Mouse (Mus musculus) myocyte (in vitro differentiated cells): Measurements from ENCODE around the gene Col8a2.

Experiments used
- E2F4 ChIP-seq: IDR thresholded peaks from one replicate; pipeline ENCODE4 v1.6.1; 2011; ENCODE audit warnings: mild to moderate bottlenecking, control low read depth, moderate library complexity; ENCODE audit not compliant: insufficient read depth
- MAX ChIP-seq: IDR thresholded peaks from one replicate; pipeline ENCODE4 v1.6.1; 2011; ENCODE audit warnings: low read depth, mild to moderate bottlenecking, control low read depth
- MYOD1 ChIP-seq, 3 experiments: IDR thresholded peaks; one replicate each; pipeline ENCODE4 v1.6.1; 2011; ENCODE audit warnings: control low read depth in 2 of 3, low read depth in 2 of 3, mild to moderate bottlenecking in 2 of 3, moderate library complexity in 1 of 3; ENCODE audit not compliant: insufficient read length in 2 of 3, control insufficient read depth in 1 of 3
- POLR2A ChIP-seq: IDR thresholded peaks from one replicate; pipeline ENCODE4 v1.6.1; 2011; ENCODE audit warnings: low read depth, mild to moderate bottlenecking, control low read depth, moderate library complexity; ENCODE audit not compliant: insufficient read length
- POLR2AphosphoS2 ChIP-seq: IDR thresholded peaks from one replicate; pipeline ENCODE4 v1.6.1; 2011; ENCODE audit warnings: low read depth, control low read depth; ENCODE audit not compliant: insufficient read length
- SRF ChIP-seq: IDR thresholded peaks from one replicate; pipeline ENCODE4 v1.6.1; 2011; ENCODE audit warnings: low read depth; ENCODE audit not compliant: control insufficient read depth, insufficient read length

DNA sequence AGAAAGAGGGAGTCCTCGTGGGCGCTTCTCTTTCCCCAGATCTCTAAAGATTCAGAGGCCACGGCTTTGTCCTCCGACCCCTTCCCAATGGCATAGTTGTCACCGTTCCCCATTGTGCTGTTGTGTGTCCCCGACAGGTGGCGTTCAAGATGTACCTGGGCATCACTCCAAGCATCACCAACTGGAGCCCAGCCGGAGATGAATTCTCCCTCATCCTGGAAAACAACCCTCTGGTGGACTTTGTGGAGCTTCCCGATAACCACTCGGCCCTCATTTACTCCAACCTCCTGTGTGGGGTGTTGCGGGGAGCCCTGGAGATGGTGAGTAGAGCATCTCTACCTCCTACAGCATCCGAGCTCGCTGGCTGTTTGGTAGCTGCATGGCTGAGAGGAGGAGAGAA, 12.8 kb upstream of the Col8a2 start:
- TF ChIP-seq E2F4 (no peak), POLR2A (no peak), MYOD1 (IDR thresholded peaks at IDR 0.05; ENCODE audit: control insufficient read depth in 1 of 3, insufficient read length in 2 of 3, low read depth in 2 of 3) (no peak), MAX (no peak), SRF (no peak), POLR2AphosphoS2 (no peak)
